Mouse (Mus musculus) layer of hippocampus, postnatal 25 days (tissue): Measurements from ENCODE around the gene Nrxn1. TPM values are rescaled to one million over a fixed set of nuclear protein-coding genes. Genes with fewer than 3 reads are reported as not detected.

ENCODE experiments used
- DNase-seq, 2 experiments: peaks; one replicate each; pipeline ENCODE4 v3.0.0; 2022; ENCODE audit warnings: mixed read lengths in 2 of 2, low spot score in 1 of 2; ENCODE audit errors: extremely low spot score in 1 of 2
- total RNA-seq, 2 experiments: library from RNA; stranded (reverse); gene quantifications; 2 replicates each; pipeline ENCODE4 v1.2.3; 2021

Gene Nrxn1
- total RNA-seq, 2 experiments from 2014 or later, result 389 to 440 TPM

DNA sequence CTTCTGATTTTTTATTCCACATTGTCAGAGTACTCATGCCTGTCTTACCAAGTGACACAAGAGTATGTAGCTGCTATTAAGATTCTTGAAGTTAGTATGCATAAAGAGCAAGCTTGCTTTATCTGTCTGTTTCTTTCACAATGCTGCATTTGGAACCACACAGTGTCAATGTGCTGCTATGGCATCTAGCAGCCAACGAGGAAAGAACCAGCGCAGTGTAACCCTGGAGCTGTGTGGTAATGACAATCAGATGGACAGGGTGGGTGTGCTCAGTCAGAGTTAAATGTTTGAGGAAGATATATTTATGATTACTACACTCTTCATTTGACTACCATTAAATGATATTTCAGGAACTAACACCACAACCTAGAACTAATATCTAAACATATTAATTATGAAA, 102.1 kb downstream of the Nrxn1 start:
- DNase-seq, result no peak

DNA sequence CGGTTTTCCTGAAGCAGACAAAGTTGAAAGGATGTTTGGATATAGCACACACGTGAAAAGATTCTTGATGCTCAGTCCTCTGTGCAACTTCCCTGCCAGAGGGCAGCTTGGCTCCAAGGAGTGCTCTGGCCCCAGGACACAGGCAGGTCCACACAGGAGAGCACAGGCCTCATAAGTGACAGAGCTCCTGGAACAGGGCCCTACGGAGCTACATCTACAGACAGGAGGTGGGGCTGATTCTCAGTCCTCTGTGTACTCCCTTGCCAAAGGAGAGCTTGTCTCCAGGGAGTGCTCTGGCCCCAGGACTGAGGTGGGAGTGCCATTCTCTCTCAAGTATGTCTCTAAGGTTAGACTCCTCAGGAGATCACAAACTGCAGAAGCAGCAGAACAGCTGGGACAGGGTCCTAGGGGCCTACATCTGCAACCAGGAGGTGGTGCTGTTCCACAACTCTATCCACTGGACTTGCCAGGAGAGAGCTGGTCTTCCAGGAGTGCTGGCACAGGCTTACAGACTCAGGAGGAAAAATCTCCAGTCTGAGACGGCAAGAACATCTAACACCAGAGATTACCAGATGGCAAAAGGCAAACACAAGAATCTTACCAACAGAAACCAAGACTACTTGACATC, 129.9 kb downstream of the Nrxn1 start:
- peak in 1 of 2 experiments; percentile 16 for DNase-seq

DNA sequence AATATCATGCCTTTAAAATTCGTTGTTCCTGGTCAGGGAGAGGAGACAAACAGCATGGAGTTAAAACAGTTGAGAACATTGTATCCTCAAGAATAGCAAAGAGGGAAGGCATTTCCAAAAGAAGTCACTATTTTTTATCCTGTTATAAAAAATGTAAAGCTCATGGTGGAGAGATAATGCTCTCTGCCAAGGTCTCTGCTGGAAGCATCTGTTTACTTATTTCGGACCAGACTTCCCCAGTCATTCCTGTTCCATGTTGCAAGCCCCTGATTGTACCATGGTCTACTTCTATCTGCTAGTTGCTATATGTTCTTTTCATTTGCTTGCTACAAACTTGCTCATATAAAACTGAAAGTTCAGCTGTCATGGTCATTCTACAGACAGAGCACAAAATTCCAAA, 137.7 kb downstream of the Nrxn1 start:
- no peak for DNase-seq

DNA sequence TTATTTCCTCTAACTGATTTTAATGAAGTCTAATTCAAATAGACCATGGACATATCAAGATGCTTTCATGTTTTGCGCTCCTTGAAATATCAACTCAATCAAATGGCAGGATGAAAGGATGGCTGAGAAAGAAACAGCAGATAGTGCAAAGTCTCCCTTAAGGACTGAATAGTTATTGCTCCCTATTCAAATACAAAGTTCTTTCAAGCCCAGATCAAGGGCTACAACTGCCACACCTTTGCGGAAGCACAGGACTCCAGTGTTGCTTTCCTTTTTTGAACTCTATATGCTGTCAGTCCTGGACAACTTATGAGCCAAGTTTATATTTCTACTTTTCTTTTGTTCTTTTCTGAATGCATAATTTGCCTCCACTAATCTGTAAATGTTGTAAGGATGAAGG, 157.9 kb downstream of the Nrxn1 start:
- no peak for DNase-seq

DNA sequence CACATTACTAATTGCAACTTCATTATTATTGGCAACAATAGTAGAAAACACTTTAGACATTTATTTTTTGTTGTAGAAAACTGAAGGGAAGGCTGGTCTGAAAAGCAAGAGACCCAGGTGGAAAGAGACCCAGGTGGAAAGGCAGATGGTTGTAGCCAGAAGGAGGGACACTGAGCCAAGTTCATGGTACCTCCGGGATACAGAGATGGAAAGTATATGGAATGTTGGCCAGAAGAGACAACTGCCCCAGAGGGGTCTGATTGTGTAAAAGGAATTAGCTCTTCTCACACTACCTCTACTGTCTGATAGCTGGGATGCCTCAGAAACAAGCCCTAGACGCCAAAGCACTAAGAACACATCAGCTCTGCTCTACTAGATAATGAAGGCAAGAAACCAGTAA, 179.6 kb downstream of the Nrxn1 start:
- no peak for DNase-seq

DNA sequence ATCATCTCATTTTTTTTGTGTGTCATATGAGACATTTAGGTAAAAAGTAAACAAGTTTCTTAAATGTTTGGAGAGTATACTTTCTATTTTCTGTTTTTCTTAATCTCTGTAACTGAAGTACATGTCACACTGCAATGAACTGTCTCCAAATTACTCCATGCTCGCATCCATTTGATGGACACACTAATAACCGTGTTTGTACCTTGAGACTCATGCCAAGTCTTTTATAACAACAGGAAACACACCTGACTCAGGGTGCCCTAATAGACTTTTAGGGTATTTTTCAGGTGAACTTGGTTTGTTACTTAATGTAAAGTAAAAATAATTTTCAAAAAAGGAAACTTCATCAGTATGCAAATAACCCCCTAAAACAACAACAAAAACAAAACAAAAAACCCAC, 180.1 kb downstream of the Nrxn1 start:
- DNase-seq, result no peak

DNA sequence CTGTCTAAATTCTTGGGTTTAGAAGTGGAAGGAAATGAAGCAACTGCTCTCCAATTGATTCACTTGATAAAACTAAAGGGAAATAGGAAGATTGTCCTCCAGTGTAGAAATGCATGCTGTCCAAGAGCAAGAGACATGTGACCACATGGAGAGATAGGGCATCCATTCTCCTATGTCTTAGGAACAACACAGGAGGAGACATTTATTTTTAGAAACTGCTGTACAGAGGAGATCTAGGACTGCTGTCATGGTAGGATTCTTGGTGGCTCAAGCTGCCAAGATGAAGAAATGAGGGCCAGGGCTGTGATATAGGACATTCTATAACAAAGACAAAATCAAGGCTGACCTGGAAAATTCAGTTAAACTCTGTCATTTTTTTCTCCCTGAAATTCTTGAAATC, 180.5 kb downstream of the Nrxn1 start:
- DNase-seq, result no peak

DNA sequence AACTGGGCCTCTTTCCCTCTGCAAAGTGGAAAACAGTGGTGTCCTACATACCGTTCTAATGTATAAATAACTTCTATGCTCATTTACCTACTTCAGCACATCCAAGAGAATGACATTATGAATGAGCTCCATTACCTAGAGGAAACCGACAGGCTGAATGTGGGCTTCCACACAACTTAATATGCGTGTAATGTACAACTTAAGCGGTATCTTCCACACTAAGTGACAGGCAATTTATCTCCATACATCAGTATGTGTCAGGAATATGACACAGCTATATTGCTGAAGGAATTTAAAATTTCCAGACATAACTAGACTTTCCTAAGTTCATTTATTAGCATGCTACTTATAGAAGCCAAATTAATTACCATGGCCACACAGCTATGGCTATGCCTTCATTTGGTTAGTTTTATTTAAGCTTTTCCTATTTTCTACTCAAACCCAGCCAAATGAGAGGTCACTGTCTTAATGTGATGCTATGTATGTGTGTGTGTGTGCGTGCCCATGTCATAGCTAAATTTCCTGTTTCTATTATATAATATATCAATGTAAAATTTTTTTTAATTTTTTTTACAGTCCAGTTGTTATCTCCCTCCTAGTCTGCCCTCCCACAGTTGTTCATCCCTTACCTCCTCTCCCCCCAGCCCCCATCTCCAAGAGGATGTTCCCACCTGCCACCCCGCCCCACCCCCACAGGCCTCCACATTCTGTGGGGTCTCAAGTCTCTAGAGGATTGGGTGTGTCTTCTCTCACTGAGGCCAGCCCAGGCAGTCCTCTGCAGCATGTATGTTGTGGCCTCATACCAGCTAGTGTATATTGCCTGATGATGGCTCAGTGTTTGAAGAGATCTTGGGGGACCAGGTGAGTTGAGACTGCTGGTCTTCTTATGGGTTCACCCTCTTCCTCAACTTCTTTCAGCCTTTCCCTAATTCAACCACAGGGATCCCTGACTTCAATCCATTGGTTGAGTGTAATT, 186.5 kb downstream of the Nrxn1 start:
- DNase-seq, result no peak

DNA sequence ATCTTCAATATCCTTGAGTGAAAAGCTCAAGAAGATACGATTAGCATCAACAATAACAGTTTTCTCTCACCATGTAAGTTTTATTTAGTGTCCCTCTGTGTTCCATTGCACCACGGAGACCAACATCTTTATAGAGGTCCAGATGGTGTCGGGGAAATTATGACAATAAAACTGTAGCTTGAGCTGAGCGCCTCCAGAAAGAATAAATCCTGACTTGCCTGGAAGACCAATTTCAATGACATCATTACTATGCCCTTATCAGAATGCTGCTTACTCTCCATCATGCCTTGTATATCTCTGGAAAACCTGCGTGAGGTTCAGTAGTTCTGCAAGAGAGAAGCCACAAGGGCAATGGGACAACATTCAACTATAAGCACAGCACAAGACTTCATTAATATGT, 187.7 kb downstream of the Nrxn1 start:
- no peak for DNase-seq

DNA sequence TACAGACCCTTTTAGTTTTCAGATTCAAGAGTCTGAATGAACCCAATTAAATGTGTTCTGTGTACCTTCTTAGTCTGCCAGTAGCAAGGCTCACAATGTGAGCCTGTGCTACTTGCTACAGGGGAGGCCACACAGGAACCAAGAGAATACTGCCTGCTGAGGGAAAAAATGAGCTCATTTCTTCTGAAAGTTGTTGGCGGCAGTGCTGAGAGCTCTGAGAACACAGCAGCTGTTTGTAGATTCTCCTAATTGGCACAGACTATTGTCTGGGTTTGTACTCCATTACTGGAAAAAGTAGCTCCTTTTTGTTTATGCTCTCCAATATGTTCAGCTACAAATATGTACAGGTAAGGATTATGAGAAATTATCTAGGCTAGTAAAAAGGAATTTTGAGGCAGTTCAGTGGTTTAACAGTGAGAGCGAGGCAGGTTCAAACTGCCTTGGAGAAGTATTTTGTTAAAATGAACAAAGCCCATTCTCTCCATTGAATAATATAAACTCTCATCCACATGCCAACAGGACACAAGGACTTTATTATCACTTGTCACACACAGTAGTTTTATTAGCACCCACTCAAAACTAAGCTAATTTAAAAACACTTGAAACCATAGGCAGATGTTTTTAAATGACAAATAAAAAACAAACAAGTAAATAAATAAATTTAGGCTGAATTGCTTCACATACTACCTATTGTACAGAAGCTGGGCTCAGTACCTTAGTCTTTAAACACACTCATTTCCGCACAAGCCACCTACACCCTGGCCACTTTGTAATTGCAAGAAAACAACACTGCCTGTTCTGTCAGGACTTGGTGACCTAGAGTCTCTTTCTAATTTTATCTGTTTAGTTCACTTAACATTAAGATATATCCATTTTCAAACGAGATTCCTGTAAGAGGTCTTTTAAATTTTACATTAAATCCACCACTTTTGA, 200.3 kb downstream of the Nrxn1 start:
- no peak for DNase-seq

DNA sequence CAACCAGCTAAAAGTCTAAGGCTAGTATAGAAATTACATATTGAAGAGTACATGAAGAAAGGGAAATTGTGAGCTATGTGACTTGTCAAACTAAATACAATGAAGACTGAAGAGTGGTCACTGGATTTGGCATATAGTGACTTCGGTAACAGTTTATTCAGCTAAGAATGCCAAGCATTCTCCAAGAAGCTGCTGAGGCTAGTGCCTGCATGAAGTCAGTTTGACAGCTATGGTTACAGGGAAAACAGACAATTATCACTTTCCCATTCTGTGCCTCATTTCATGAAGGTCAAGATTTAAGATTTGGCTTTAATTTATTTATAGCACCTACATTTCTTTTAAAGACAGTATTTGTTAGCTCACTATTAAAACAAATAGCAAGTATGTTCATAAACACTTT, 201.2 kb downstream of the Nrxn1 start:
- DNase-seq, result no peak

DNA sequence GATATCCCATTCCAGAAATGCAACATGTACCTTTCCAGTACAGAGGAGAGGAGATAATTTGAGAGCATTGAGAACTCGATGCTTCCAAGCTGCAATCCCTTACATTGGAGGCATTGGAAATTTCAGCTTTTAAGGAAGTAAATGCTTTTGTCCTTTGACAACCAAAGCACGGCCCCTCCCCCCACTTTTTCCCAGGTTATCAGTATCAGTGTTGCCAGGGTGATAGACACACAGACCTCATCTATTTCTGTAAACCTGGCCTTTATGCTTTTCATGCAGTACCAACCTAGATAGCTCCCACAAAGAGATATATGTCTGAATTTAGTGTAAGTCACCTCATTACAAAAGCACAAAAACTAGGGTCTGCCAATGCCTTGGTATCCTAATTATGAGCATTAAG, 235.6 kb downstream of the Nrxn1 start:
- peak in 1 of 2 experiments; percentile 16 for DNase-seq

DNA sequence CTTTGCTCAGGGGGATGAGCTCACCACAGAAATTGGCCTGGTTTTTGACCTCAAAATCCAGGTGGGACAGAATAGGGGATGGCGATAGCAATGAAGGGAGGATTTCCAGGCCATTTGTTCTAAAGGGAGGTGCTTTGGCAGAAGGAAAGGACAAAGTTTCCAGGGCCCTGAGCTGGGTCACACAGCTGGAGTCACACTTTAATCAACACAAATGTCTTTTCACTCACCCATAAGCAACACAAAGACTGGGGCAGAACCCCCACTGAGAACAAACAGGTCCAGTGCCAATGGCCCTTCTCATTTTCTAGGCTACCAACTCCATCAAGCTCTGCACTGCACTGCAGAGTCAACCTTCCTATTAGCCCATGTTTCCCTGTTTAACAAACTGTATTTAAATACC, 249.0 kb downstream of the Nrxn1 start:
- no peak for DNase-seq

DNA sequence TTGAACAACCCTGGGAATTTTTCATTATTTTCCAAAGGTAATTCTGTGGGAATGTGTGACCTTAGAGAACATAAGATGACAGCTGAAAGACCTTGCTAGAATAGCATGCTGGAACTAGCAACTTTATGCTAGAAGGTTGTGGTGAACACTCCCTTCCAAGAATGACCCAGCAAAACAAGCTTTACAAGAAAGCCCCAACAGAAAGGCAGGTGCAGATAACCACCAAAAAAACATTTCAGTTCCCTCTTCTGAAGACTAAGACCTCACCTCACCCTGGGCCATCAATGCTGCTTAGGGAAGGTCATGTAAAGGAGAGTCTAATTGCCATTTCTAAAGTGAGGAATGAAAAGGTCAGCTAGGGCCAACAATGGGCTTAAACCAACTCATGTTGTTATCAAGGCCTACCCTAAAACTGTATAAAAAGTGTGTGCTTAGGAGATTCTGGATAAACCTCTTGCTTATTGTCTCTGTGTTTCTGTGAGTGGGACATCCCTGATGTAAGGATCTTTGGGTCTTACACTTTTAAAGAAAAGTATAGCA, 249.7 kb downstream of the Nrxn1 start:
- DNase-seq, result no peak

DNA sequence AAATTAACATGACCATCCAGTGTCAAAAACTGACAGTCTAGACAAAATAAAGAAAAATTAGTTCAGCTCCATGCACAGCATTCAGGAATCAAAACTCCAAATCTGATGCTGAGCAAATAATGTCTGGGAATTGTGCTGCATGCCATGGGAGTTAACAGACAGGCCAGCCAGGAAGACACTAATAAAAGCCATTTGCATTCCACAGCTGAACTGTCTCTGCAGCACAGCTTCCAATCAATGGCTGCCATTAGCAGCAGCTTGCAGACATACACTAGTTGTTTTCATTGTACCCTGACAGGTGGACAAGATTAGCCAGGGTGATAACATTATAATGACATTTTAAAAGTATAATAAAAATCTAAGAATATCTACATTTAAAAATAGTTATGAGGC, 255.9 kb downstream of the Nrxn1 start:
- DNase-seq, result no peak

DNA sequence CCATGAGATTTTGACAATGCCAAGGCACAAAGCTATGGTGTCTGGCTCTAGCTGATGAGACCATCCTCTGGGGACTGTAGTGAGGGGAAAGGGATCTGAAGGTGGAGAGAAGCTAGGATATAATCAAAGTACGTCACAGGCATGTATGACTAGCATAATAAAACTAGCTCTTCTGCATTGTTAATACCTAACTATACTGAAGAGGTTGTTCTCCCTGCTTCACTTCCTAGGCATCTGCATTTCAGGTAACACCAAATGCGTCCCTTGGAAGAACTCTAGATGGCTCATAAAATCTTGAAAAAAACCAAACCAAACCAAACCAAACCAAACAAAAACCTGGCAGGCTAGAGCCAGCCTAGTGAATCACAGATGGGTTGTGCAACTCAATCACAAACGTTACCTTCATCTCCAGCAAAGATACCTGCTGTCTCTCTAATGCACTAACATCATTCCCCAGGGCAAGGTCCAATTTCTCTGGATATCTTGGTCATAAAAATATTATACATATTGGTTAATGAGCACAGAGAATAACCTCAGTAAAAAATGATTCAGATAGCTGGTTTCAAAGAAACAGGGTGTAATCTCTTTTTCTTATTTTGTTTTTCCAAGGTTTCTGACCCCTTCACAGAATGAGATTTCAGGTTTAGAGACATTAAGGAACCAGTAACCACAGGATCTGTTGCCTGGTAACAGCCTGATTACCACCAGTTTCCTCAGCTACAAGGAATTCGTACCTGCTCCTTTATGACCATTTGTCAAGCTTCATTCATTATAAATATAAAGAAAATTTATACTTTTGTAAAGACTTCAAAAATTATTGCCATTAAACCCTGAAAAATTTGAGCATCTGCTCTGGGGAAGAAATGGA, 256.5 kb downstream of the Nrxn1 start:
- DNase-seq, result no peak

DNA sequence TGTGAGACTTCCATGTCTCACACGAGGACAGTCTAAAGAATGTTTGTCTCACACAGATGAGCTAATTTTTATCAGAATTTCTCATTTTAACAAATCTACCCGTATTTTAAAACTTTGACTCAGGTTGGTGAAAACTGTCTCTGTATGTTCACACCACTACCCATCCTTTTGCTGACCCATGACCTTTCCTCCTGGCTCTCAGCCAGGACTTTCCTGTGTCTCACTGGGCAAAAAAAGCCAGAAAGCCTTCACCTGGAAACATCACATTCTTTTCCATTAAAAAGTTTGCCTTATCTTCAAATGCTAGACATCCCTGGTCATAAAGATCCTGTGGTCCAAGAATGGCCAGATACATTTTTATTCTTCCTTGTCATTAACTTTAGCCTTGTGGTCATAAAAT, 274.5 kb downstream of the Nrxn1 start:
- DNase-seq, result no peak

DNA sequence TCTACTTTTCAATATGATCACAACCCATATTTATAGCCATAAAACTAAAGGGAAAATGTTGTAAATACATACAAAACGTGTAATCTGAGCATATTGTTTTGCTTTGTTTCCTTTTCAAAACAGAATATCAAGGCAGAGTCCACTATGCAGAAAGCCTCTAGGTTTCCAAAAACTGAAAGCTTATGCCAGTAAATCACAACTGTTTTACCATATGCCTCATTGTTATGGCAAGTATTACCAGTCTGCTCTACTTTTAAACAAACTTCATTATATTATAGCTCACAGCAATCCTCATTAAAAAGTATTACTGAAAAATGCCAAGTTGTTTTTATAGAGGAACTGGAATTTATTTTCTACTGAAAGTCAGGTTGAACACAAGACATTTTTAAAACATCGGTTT, 275.0 kb downstream of the Nrxn1 start:
- DNase-seq, result no peak

DNA sequence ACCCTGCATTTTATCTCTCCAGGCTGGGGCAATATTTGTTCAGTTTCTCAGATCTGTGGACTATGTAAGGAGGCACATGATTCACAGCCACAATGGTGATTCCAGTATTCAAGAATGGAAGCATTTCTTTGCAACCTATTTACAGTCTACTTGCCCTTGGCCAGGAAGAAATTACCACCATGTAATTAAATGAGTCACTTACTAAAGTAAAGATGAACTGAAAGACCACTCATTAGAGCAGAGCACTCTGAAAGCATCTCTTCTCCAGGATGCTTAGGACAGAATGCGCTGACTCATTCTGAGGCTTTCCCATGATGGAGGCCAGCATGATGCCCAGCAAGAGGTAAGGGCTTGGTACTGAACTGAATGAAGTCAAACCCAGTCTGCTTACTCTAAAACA, 277.6 kb downstream of the Nrxn1 start:
- DNase-seq, result no peak

DNA sequence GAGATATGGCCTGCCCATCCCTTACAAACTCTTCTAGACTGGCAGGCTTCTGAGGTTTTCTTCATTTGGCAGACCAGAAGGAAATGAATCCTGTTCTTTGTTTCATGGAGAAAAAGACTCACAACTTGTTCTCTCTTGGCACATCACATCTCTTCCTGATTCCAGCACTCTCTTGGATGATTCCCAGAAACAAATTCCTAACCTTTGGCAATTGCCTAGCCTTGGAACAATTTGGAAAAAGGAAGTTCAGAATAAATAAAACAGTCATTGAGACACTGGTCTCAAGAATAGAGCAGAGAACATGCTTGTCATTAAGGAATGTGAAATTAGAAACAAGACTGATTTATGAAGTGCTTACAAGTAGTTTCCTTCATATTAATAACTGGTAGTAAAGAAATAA, 279.1 kb downstream of the Nrxn1 start:
- no peak for DNase-seq
